Mouse (Mus musculus): ENCODE results near the gene Cdr2l. TPM values are rescaled to one million over a fixed set of nuclear protein-coding genes. Genes with fewer than 3 reads are reported as not detected.
"Not testable (repeated sequence)": the region's sequence is repeated elsewhere in the genome, so short reads cannot be mapped to it uniquely, and the experiment has no call there.

Cdr2l gene
- polyA plus RNA-seq, 1 experiment from 2014 or later, result 19.8 TPM

GRCm38 (mm10) chr11:115377254-115377653 lies 4.5 kb upstream of the Cdr2l start:
- ATAC-seq (ENCODE audit: insufficient read depth), result no peak
- H3K36me3 ChIP-seq (ENCODE audit: insufficient read depth), result no peaks in the 10 kb centered on the region
- no peak overlapping the region for H3K4me2 ChIP-seq
- peaks cover 5% of the 10 kb centered on the region for H3K4me1 ChIP-seq (ENCODE audit: insufficient read depth)
- H3K27ac ChIP-seq (ENCODE audit: low read depth), result no peak overlapping the region
- WGBS, result 86% methylated on average over 4 of the region's 4 CpGs
- H3K9ac ChIP-seq, result no peak overlapping the region
- no peak for DNase-seq
- H3K27me3 ChIP-seq (ENCODE audit: insufficient read depth, low read length), result peaks cover 17% of the 10 kb centered on the region
- no peak overlapping the region for H3K4me3 ChIP-seq (ENCODE audit: low read depth, low read length)
- no peaks in the 10 kb centered on the region for H3K9me3 ChIP-seq (ENCODE audit: low read depth, low read length)
- no peak for TF ChIP-seq CTCF (IDR thresholded peaks at IDR 0.05; ENCODE audit: low read depth)

- Histone ChIP-seq H3K27ac (ENCODE audit: low read depth) (no peak overlapping the region), H3K36me3 (ENCODE audit: insufficient read depth) (no peaks in the 10 kb centered on the region), H3K4me1 (ENCODE audit: insufficient read depth) (peaks cover 5% of the 10 kb centered on the region), H3K4me3 (ENCODE audit: low read depth, low read length) (no peak overlapping the region), H3K9ac (no peak overlapping the region), H3K27me3 (ENCODE audit: insufficient read depth, low read length) (peaks cover 17% of the 10 kb centered on the region), H3K9me3 (ENCODE audit: low read depth, low read length) (no peaks in the 10 kb centered on the region), H3K4me2 (no peak overlapping the region)
- no peak for DNase-seq
- ATAC-seq (ENCODE audit: insufficient read depth), result no peak
- TF ChIP-seq CTCF (IDR thresholded peaks at IDR 0.05; ENCODE audit: low read depth), result no peak
- WGBS, result 75% methylated on average over 7 of the region's 7 CpGs
Observed at GRCm38 (mm10) chr11:115377854-115378253, 3.9 kb upstream of the Cdr2l start.

- H3K27me3 ChIP-seq (ENCODE audit: insufficient read depth, low read length), result no peaks in the 10 kb centered on the region
- DNase-seq, result peak; percentile 44
- peaks cover 15% of the 10 kb centered on the region for H3K4me1 ChIP-seq (ENCODE audit: insufficient read depth)
- 10% methylated on average over 9 of the region's 9 CpGs for WGBS
- TF ChIP-seq CTCF (IDR thresholded peaks at IDR 0.05; ENCODE audit: low read depth), result no peak
- no peaks in the 10 kb centered on the region for H3K36me3 ChIP-seq (ENCODE audit: insufficient read depth)
- H3K27ac ChIP-seq (ENCODE audit: low read depth), result peak overlapping the region; percentile 87
- no peak for ATAC-seq (ENCODE audit: insufficient read depth)
- H3K4me3 ChIP-seq (ENCODE audit: low read depth, low read length), result peak overlapping the region; percentile 74
- H3K4me2 ChIP-seq, result peak overlapping the region; percentile 85
- H3K9ac ChIP-seq, result no peak overlapping the region; the same call in 1 of the 2 replicates
- no peaks in the 10 kb centered on the region for H3K9me3 ChIP-seq (ENCODE audit: low read depth, low read length)
Observed at GRCm38 (mm10) chr11:115381276-115381675, 440 bp upstream of the Cdr2l start.

- WGBS, result 12% methylated on average over 5 of the region's 5 CpGs
- DNase-seq, result no peak
Observed at GRCm38 (mm10) chr11:115382891-115383290, 1.2 kb downstream of the Cdr2l start.

GRCm38 (mm10) chr11:115383701-115384474 lies 2.2 kb downstream of the Cdr2l start:
- Histone ChIP-seq H3K4me2 (peak overlapping the region; percentile 85), H3K27ac (ENCODE audit: low read depth) (peak overlapping the region; percentile 71), H3K27me3 (ENCODE audit: insufficient read depth, low read length) (no peaks in the 10 kb centered on the region), H3K4me1 (ENCODE audit: insufficient read depth) (peaks cover 15% of the 10 kb centered on the region), H3K9ac (no peak overlapping the region; the same call in 1 of the 2 replicates), H3K4me3 (ENCODE audit: low read depth, low read length) (no peak overlapping the region), H3K36me3 (ENCODE audit: insufficient read depth) (no peaks in the 10 kb centered on the region), H3K9me3 (ENCODE audit: low read depth, low read length) (no peaks in the 10 kb centered on the region)
- TF ChIP-seq CTCF (IDR thresholded peaks at IDR 0.05; ENCODE audit: low read depth), result no peak
- peak; percentile 85 for DNase-seq
- 42% methylated on average over 16 of the region's 16 CpGs for WGBS
- no peak; the same call in 1 of the 2 replicates for ATAC-seq (ENCODE audit: insufficient read depth)

More at GRCm38 (mm10) chr11:115382891-115383290, 1.2 kb downstream of the Cdr2l start:
- H3K36me3 ChIP-seq (ENCODE audit: insufficient read depth), result no peaks in the 10 kb centered on the region
- H3K27ac ChIP-seq (ENCODE audit: low read depth), result no peak overlapping the region
- H3K9ac ChIP-seq, result peak overlapping the region; percentile 83
- peaks cover 15% of the 10 kb centered on the region for H3K4me1 ChIP-seq (ENCODE audit: insufficient read depth)
- no peaks in the 10 kb centered on the region for H3K9me3 ChIP-seq (ENCODE audit: low read depth, low read length)
- H3K4me3 ChIP-seq (ENCODE audit: low read depth, low read length), result peak overlapping the region; percentile 74
- no peak for ATAC-seq (ENCODE audit: insufficient read depth)
- no peak for TF ChIP-seq CTCF (IDR thresholded peaks at IDR 0.05; ENCODE audit: low read depth)
- no peaks in the 10 kb centered on the region for H3K27me3 ChIP-seq (ENCODE audit: insufficient read depth, low read length)
- peak overlapping the region; percentile 85 for H3K4me2 ChIP-seq

- H3K27me3 ChIP-seq (ENCODE audit: insufficient read depth, low read length), result no peaks in the 10 kb centered on the region
- 71% methylated on average over 5 of the region's 5 CpGs for WGBS
- DNase-seq, result peak; percentile 21
- H3K36me3 ChIP-seq (ENCODE audit: insufficient read depth), result no peaks in the 10 kb centered on the region
- H3K27ac ChIP-seq (ENCODE audit: low read depth), result peak overlapping the region; percentile 71; the same call in 1 of the 2 replicates
- ATAC-seq (ENCODE audit: insufficient read depth), result no peak
- no peaks in the 10 kb centered on the region for H3K9me3 ChIP-seq (ENCODE audit: low read depth, low read length)
- H3K9ac ChIP-seq, result no peak overlapping the region
- H3K4me3 ChIP-seq (ENCODE audit: low read depth, low read length), result no peak overlapping the region
- TF ChIP-seq CTCF (IDR thresholded peaks at IDR 0.05; ENCODE audit: low read depth), result no peak
- peaks cover 15% of the 10 kb centered on the region for H3K4me1 ChIP-seq (ENCODE audit: insufficient read depth)
- H3K4me2 ChIP-seq, result peak overlapping the region; percentile 85
Observed at GRCm38 (mm10) chr11:115384587-115384986, 2.9 kb downstream of the Cdr2l start.

- H3K4me3 ChIP-seq (ENCODE audit: low read depth, low read length); H3K27me3 ChIP-seq (ENCODE audit: insufficient read depth, low read length); H3K9ac ChIP-seq; H3K9me3 ChIP-seq (ENCODE audit: low read depth, low read length); H3K4me2 ChIP-seq; H3K27ac ChIP-seq (ENCODE audit: low read depth); ATAC-seq (ENCODE audit: insufficient read depth); DNase-seq: not testable (repeated sequence)
- 88% methylated on average over 3 of the region's 3 CpGs for WGBS
- Histone ChIP-seq H3K4me1 (ENCODE audit: insufficient read depth) (peaks cover 15% of the 10 kb centered on the region), H3K36me3 (ENCODE audit: insufficient read depth) (peaks cover 14% of the 10 kb centered on the region; the same call in 1 of the 2 replicates)
Observed at GRCm38 (mm10) chr11:115386859-115387258, 5.1 kb downstream of the Cdr2l start.

All from lung, embryonic 14.5 days (tissue).